Mouse (Mus musculus) hindlimb bud, embryonic 11.5 days (tissue): Measurements from ENCODE around the gene 4632433K11Rik.
"Not testable (repeated sequence)": the region's sequence is repeated elsewhere in the genome, so short reads cannot be mapped to it uniquely, and the experiment has no call there.

ENCODE experiments used
- DNase-seq: peaks from one replicate; pipeline ENCODE4 v3.0.0-alpha.2; 2012; ENCODE audit warnings: low read depth, low spot score; ENCODE audit errors: extremely low spot score

The 4632433K11Rik gene

GRCm38 (mm10) chr7:5033818-5034217 is at the start of gene 4632433K11Rik:
Gene 4632433K11Rik (plus strand): TSS chr7:5034118.
- no peak for DNase-seq

- no peak for DNase-seq
Measured at GRCm38 (mm10) chr7:4988250-4988649, 45.7 kb upstream of the 4632433K11Rik start.

- no peak for DNase-seq
Measured at GRCm38 (mm10) chr7:4993347-4993998, 40.4 kb upstream of the 4632433K11Rik start.

- DNase-seq: no peak
Measured at GRCm38 (mm10) chr7:4993999-4994788, 39.7 kb upstream of the 4632433K11Rik start.

- no peak for DNase-seq
Measured at GRCm38 (mm10) chr7:4995268-4996002, 38.5 kb upstream of the 4632433K11Rik start.

GRCm38 (mm10) chr7:4996003-4996895 is 37.7 kb upstream of the 4632433K11Rik start, which contains the start of gene Zfp579:
Gene Zfp579 (minus strand): TSS chr7:4996158.
- DNase-seq: peak; percentile 69

- no peak for DNase-seq
Measured at GRCm38 (mm10) chr7:4996934-4997333, 37.0 kb upstream of the 4632433K11Rik start.

GRCm38 (mm10) chr7:4999876-5000275 is 34.0 kb upstream of the 4632433K11Rik start:
- DNase-seq: no peak

- DNase-seq: not testable (repeated sequence)
Measured at GRCm38 (mm10) chr7:5002876-5003275, 31.0 kb upstream of the 4632433K11Rik start.

GRCm38 (mm10) chr7:5008229-5008628 is 25.7 kb upstream of the 4632433K11Rik start:
- no peak for DNase-seq

GRCm38 (mm10) chr7:5012681-5013513 is 21.0 kb upstream of the 4632433K11Rik start:
- no peak for DNase-seq

- peak; percentile 95 for DNase-seq
Measured at GRCm38 (mm10) chr7:5014251-5015117, 19.4 kb upstream of the 4632433K11Rik start, which contains the start of the genes Zfp524 and Fiz1. Gene Zfp524 (plus strand): TSS chr7:5014415. Gene Fiz1 (minus strand): TSS chr7:5014697.

GRCm38 (mm10) chr7:5015118-5016001 is 18.6 kb upstream of the 4632433K11Rik start, which contains the start of gene Gm44973:
Gene Gm44973 (plus strand): TSS chr7:5015496.
- peak; percentile 73 for DNase-seq

- no peak for DNase-seq
Measured at GRCm38 (mm10) chr7:5016057-5016456, 17.9 kb upstream of the 4632433K11Rik start.

- DNase-seq: no peak
Measured at GRCm38 (mm10) chr7:5016920-5017319, 17.0 kb upstream of the 4632433K11Rik start.

GRCm38 (mm10) chr7:5017352-5017751 is 16.6 kb upstream of the 4632433K11Rik start:
- DNase-seq: no peak

GRCm38 (mm10) chr7:5017931-5018330 is 16.0 kb upstream of the 4632433K11Rik start:
- DNase-seq: no peak
